22 mouse cellular contexts compared by ENCODE assay signal in the genomic region with DNA sequence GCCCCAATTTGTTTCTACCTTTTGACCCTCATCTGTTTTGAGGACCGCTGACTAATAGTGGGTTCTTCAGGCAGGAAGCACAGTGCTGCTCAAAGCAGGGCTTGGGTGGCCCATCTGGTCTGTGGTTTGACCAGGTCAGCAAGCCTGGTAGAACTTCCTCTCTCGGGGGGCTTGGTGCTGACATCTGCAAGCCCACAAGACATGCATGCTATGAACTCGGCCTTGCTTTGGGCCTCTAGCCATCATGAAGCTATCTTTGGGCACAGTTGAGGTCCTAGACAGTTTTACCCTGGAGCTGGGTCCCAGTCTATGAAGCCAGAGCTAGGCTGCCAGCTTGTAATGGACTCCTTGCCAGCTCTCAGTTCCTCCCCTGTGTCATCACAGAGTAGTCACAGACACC. TPM values are rescaled to one million over a fixed set of nuclear protein-coding genes. Genes with fewer than 3 reads are reported as not detected.
A peak's percentile ranks its signal among the peaks of the same experiment; 100 is the strongest.
DNase-seq lines count a peak whose midpoint lies in the region; ATAC-seq and TF ChIP-seq lines count a peak whose summit lies in the region.
"Had no signal": no experiment of that assay in that cellular context is flagged by ENCODE, and none has a peak within 500 bp of the region (broad histone marks: within the 10 kb centered on the region; RNA-seq: fewer than 3 reads in every experiment).

No protein-coding gene starts in this region.

- peaks cover under 1% of the 10 kb centered on the region; the same call in 1 of the 2 replicates for H3K4me1 ChIP-seq in heart, adult 2 months (ENCODE audit: control insufficient read depth, insufficient read depth, low read length)
- H3K4me1 ChIP-seq in heart, embryonic 11.5 days (ENCODE audit: control insufficient read depth, insufficient read depth, low read length), result peaks cover 3% of the 10 kb centered on the region; the same call in 1 of the 2 replicates
- H3K4me1 ChIP-seq in liver, postnatal 0 days (ENCODE audit: insufficient read depth), result no peaks in the 10 kb centered on the region
- peaks cover 57% of the 10 kb centered on the region for H3K4me1 ChIP-seq in bone marrow macrophage, adult 2 months (ENCODE audit: control insufficient read depth, insufficient read depth, low read length)
- no peaks in the 10 kb centered on the region; the same call in 1 of the 2 replicates for H3K4me1 ChIP-seq in hindbrain, embryonic 11.5 days (replicated peaks; ENCODE audit: control insufficient read depth, insufficient read depth, low read length)
- H3K4me1 ChIP-seq: embryonic facial prominence, embryonic 12.5 days; forebrain, embryonic 13.5 days; midbrain, embryonic 12.5 days had no signal

- 0 out of 2 replicates have a peak, but pooled peaks have one; percentile 54 for TF ChIP-seq EP300 in heart, adult 2 months (IDR thresholded peaks at IDR 0.05; ENCODE audit: insufficient read depth, low read depth, low read length)
- TF ChIP-seq EP300 in liver, postnatal 0 days (IDR thresholded peaks at IDR 0.05; ENCODE audit: low read depth), result no peak

- H3K27me3 ChIP-seq in heart, adult 2 months (ENCODE audit: control insufficient read depth, insufficient read depth, low read length), result no peaks in the 10 kb centered on the region
- no peaks in the 10 kb centered on the region for H3K27me3 ChIP-seq in heart, embryonic 11.5 days (ENCODE audit: control insufficient read depth, insufficient read depth, low read length)
- H3K27me3 ChIP-seq in liver, postnatal 0 days (ENCODE audit: insufficient read depth, low read length), result no peaks in the 10 kb centered on the region
- no peaks in the 10 kb centered on the region for H3K27me3 ChIP-seq in hindbrain, embryonic 11.5 days (ENCODE audit: control insufficient read depth, insufficient read depth, low read length)
- H3K27me3 ChIP-seq: embryonic facial prominence, embryonic 12.5 days; forebrain, embryonic 13.5 days; intestine, embryonic 15.5 days; liver, embryonic 12.5 days; midbrain, embryonic 12.5 days; neural tube, embryonic 13.5 days had no signal

- no peak for TF ChIP-seq CTCF in heart, adult 2 months (IDR thresholded peaks at IDR 0.05)
- TF ChIP-seq CTCF in liver, postnatal 0 days (IDR thresholded peaks at IDR 0.05; ENCODE audit: low read depth), result no peak
- no peak for TF ChIP-seq CTCF in bone marrow macrophage, adult 2 months (IDR thresholded peaks at IDR 0.05; ENCODE audit: low read depth, low read length)

- H3K4me2 ChIP-seq in heart, embryonic 11.5 days, result no peak overlapping the region
- H3K4me2 ChIP-seq in liver, postnatal 0 days (ENCODE audit: low read depth, low read length), result no peak overlapping the region
- H3K4me2 ChIP-seq in hindbrain, embryonic 11.5 days (replicated peaks; ENCODE audit: low read depth, low read length), result no peak overlapping the region
- H3K4me2 ChIP-seq: embryonic facial prominence, embryonic 12.5 days; forebrain, embryonic 13.5 days; intestine, embryonic 15.5 days; liver, embryonic 12.5 days; midbrain, embryonic 12.5 days; neural tube, embryonic 13.5 days had no signal

- WGBS in heart, adult 2 months, result 69% methylated on average over 3 of the region's 3 CpGs
- 77% methylated on average over 3 of the region's 3 CpGs for WGBS in heart, embryonic 11.5 days (ENCODE audit: insufficient replicate concordance)
- 41% methylated on average over 3 of the region's 3 CpGs for WGBS in liver, postnatal 0 days (ENCODE audit: insufficient replicate concordance)
- 82% methylated on average over 3 of the region's 3 CpGs for WGBS in hindbrain, embryonic 11.5 days

- intact Hi-C loops in heart, adult 2 months (cut with DNase I), result no loop called here
- intact Hi-C loops in gastrocnemius, postnatal 14 days (cut with DNase I; ENCODE audit: low total_unique reads), result loop anchor here (5.0 kb wide), 1 partner anchor 32 kb away; no protein-coding TSS in a partner anchor

- peak in 1 of 2 experiments; percentile 67 for DNase-seq in heart, adult 2 months
- peak; percentile 38 for DNase-seq in liver
- DNase-seq in liver, postnatal 0 days, result no peak
- DNase-seq in hindbrain, embryonic 11.5 days (ENCODE audit: low spot score), result no peak
- no peak for DNase-seq in gastrocnemius, postnatal 14 days
- DNase-seq: adrenal gland, postnatal 14 days; cerebellum, adult 8-10 months; heart, postnatal 36 days; retina, postnatal 1 day; thymus, postnatal 4 days had no signal

- ATAC-seq in heart, embryonic 11.5 days (replicated peaks; ENCODE audit: insufficient number of reproducible peaks, low FRiP score, low TSS enrichment), result no peak
- ATAC-seq in liver, postnatal 0 days, result no peak
- ATAC-seq in megakaryocyte progenitor cell, adult 5-6 weeks (replicated peaks; ENCODE audit: poor library complexity), result peak; percentile 76
- ATAC-seq in hindbrain, embryonic 11.5 days (ENCODE audit: low FRiP score), result no peak
- ATAC-seq: CD4-positive, CD25-positive, alpha-beta regulatory T cell, adult 4 months; forebrain, embryonic 13.5 days; intestine, embryonic 15.5 days; liver, embryonic 12.5 days had no signal

- H3K9ac ChIP-seq in heart, adult 2 months (ENCODE audit: low read depth, low read length), result no peak overlapping the region
- H3K9ac ChIP-seq in heart, embryonic 11.5 days (ENCODE audit: low read depth, low read length), result no peak overlapping the region
- H3K9ac ChIP-seq in liver, postnatal 0 days (replicated peaks), result no peak overlapping the region
- H3K9ac ChIP-seq in hindbrain, embryonic 11.5 days (ENCODE audit: low read depth, low read length), result no peak overlapping the region
- H3K9ac ChIP-seq: embryonic facial prominence, embryonic 12.5 days; forebrain, embryonic 13.5 days; intestine, embryonic 15.5 days; liver, embryonic 12.5 days; midbrain, embryonic 12.5 days; neural tube, embryonic 13.5 days had no signal

- no peak overlapping the region for H3K4me3 ChIP-seq in heart, adult 2 months
- no peak overlapping the region for H3K4me3 ChIP-seq in heart, embryonic 11.5 days (ENCODE audit: low read depth, low read length)
- no peak overlapping the region for H3K4me3 ChIP-seq in liver, postnatal 0 days (ENCODE audit: low read depth, low read length)
- no peak overlapping the region for H3K4me3 ChIP-seq in bone marrow macrophage, adult 2 months (ENCODE audit: insufficient read depth, low read length)
- H3K4me3 ChIP-seq in hindbrain, embryonic 11.5 days (ENCODE audit: low read depth, low read length), result no peak overlapping the region
- H3K4me3 ChIP-seq: embryonic facial prominence, embryonic 12.5 days; forebrain, embryonic 13.5 days; intestine, embryonic 15.5 days; liver, embryonic 12.5 days; midbrain, embryonic 12.5 days; neural tube, embryonic 13.5 days had no signal

- H3K9me3 ChIP-seq in heart, embryonic 11.5 days (replicated peaks; ENCODE audit: control insufficient read depth, low read length), result no peaks in the 10 kb centered on the region
- H3K9me3 ChIP-seq in liver, postnatal 0 days (ENCODE audit: low read length), result no peaks in the 10 kb centered on the region
- no peaks in the 10 kb centered on the region for H3K9me3 ChIP-seq in hindbrain, embryonic 11.5 days (ENCODE audit: control insufficient read depth, low read length)
- H3K9me3 ChIP-seq: embryonic facial prominence, embryonic 12.5 days; forebrain, embryonic 13.5 days; intestine, embryonic 15.5 days; liver, embryonic 12.5 days; midbrain, embryonic 12.5 days; neural tube, embryonic 13.5 days had no signal

- H3K27ac ChIP-seq in heart, adult 2 months, result no peak overlapping the region
- H3K27ac ChIP-seq in heart, embryonic 11.5 days (ENCODE audit: low read depth, low read length), result no peak overlapping the region
- no peak overlapping the region for H3K27ac ChIP-seq in liver, postnatal 0 days (ENCODE audit: low read depth)
- peak overlapping the region; percentile 93 for H3K27ac ChIP-seq in bone marrow macrophage, adult 2 months (ENCODE audit: insufficient read depth, low read depth, low read length)
- no peak overlapping the region for H3K27ac ChIP-seq in hindbrain, embryonic 11.5 days (ENCODE audit: low read depth, low read length)
- H3K27ac ChIP-seq: embryonic facial prominence, embryonic 12.5 days; forebrain, embryonic 13.5 days; intestine, embryonic 15.5 days; liver, embryonic 12.5 days; midbrain, embryonic 12.5 days; neural tube, embryonic 13.5 days had no signal

- no peak for TF ChIP-seq POLR2A in heart, adult 2 months (IDR thresholded peaks at IDR 0.05; ENCODE audit: insufficient read depth, low read depth, low read length)
- no peak for TF ChIP-seq POLR2A in bone marrow macrophage, adult 2 months (IDR thresholded peaks at IDR 0.05; ENCODE audit: borderline replicate concordance, low read depth, low read length)

- no peaks in the 10 kb centered on the region for H3K79me2 ChIP-seq in heart, adult 2 months (replicated peaks; ENCODE audit: control insufficient read depth, insufficient read depth, low read length)

- no peaks in the 10 kb centered on the region for H3K36me3 ChIP-seq in heart, adult 2 months (ENCODE audit: control insufficient read depth, insufficient read depth, low read length)
- no peaks in the 10 kb centered on the region for H3K36me3 ChIP-seq in heart, embryonic 11.5 days (ENCODE audit: control insufficient read depth, insufficient read depth, low read length)
- H3K36me3 ChIP-seq in liver, postnatal 0 days (replicated peaks; ENCODE audit: insufficient read depth, low read length), result no peaks in the 10 kb centered on the region
- H3K36me3 ChIP-seq in hindbrain, embryonic 11.5 days (ENCODE audit: control insufficient read depth, insufficient read depth, low read length), result no peaks in the 10 kb centered on the region
- H3K36me3 ChIP-seq: embryonic facial prominence, embryonic 12.5 days; intestine, embryonic 15.5 days; liver, embryonic 12.5 days; midbrain, embryonic 12.5 days; neural tube, embryonic 13.5 days had no signal

RNA-seq across cellular contexts. Expression of a gene that starts 36.2 kb away (rescaled TPM):
- 10 to 100 TPM in 1 of 2 experiments, 1 to 10 TPM in 1; 8.5 to 10.1 TPM for total RNA-seq in heart, adult 2 months (2021)
- 11.7 and 14.4 TPM in 2 replicates for polyA plus RNA-seq in heart, adult 2 months (2012; rRNA removed)
- polyA plus RNA-seq in heart, embryonic 11.5 days (2014; fragmentation: Nextera tagmentation; extraction: Ambion mirVana), result 0.36 and 0.39 TPM in 2 replicates
- 0.68 and 0.73 TPM in 2 replicates for polyA plus RNA-seq in liver, postnatal 0 days (2015; fragmentation: Nextera tagmentation; extraction: Ambion mirVana)
- 7.2 and 8.6 TPM in 2 replicates for polyA plus RNA-seq in bone marrow macrophage, adult 2 months (2012; ENCODE audit: insufficient read depth, insufficient read length, missing spikeins)
- 0.07 and 0.10 TPM in 2 replicates for total RNA-seq in megakaryocyte progenitor cell, adult 5-6 weeks (2015)
- total RNA-seq in megakaryocyte progenitor cell, adult 5-6 weeks (2017), result 0.10 and 0.12 TPM in 2 replicates
- 2.1 and 2.4 TPM in 2 replicates for polyA plus RNA-seq in hindbrain, embryonic 11.5 days (2014; fragmentation: Nextera tagmentation; extraction: Ambion mirVana)
- 1 to 10 TPM; 6.4 to 7.5 TPM for total RNA-seq in gastrocnemius, postnatal 14 days (2021)

RNA-seq across cellular contexts. Expression of a gene that starts 48.0 kb away (rescaled TPM):
- total RNA-seq in heart, adult 2 months (2021), result 1 to 10 TPM; 3.3 to 3.4 TPM
- 3.5 and 5.1 TPM in 2 replicates for polyA plus RNA-seq in heart, adult 2 months (2012; rRNA removed)
- 1.4 and 1.5 TPM in 2 replicates for polyA plus RNA-seq in heart, embryonic 11.5 days (2014; fragmentation: Nextera tagmentation; extraction: Ambion mirVana)
- 0.55 and 0.66 TPM in 2 replicates for polyA plus RNA-seq in liver, postnatal 0 days (2015; fragmentation: Nextera tagmentation; extraction: Ambion mirVana)
- polyA plus RNA-seq in bone marrow macrophage, adult 2 months (2012; ENCODE audit: insufficient read depth, insufficient read length, missing spikeins), result 0.61 and 0.78 TPM in 2 replicates
- 0.07 TPM in 1 of 2 replicates, not detected in the other for total RNA-seq in megakaryocyte progenitor cell, adult 5-6 weeks (2015)
- total RNA-seq in megakaryocyte progenitor cell, adult 5-6 weeks (2017), result not detected in 2 replicates
- polyA plus RNA-seq in hindbrain, embryonic 11.5 days (2014; fragmentation: Nextera tagmentation; extraction: Ambion mirVana), result 0.63 and 0.73 TPM in 2 replicates
- 10 to 100 TPM; 38.7 to 43.2 TPM for total RNA-seq in gastrocnemius, postnatal 14 days (2021)

RNA-seq across cellular contexts. Expression of a gene that starts 55.2 kb away (rescaled TPM):
- not detected for total RNA-seq in heart, adult 2 months (2021)
- not detected in 2 replicates for polyA plus RNA-seq in heart, adult 2 months (2012; rRNA removed)
- polyA plus RNA-seq in heart, embryonic 11.5 days (2014; fragmentation: Nextera tagmentation; extraction: Ambion mirVana), result not detected in 2 replicates
- not detected in 2 replicates for polyA plus RNA-seq in liver, postnatal 0 days (2015; fragmentation: Nextera tagmentation; extraction: Ambion mirVana)
- not detected in 2 replicates for polyA plus RNA-seq in bone marrow macrophage, adult 2 months (2012; ENCODE audit: insufficient read depth, insufficient read length, missing spikeins)
- not detected in 2 replicates for total RNA-seq in megakaryocyte progenitor cell, adult 5-6 weeks (2015)
- not detected in 2 replicates for total RNA-seq in megakaryocyte progenitor cell, adult 5-6 weeks (2017)
- not detected in 2 replicates for polyA plus RNA-seq in hindbrain, embryonic 11.5 days (2014; fragmentation: Nextera tagmentation; extraction: Ambion mirVana)
- under 1 TPM in 1 of 2 experiments, not detected in 1; 0.31 TPM for total RNA-seq in gastrocnemius, postnatal 14 days (2021)
- total RNA-seq: adrenal gland, postnatal 14 days; layer of hippocampus, postnatal 14 days had no signal
- polyA plus RNA-seq: CD4-positive, CD25-positive, alpha-beta regulatory T cell, adult 4 months; embryonic facial prominence, embryonic 12.5 days; forebrain, embryonic 13.5 days; intestine, embryonic 15.5 days; liver, embryonic 12.5 days; midbrain, embryonic 12.5 days; neural tube, embryonic 13.5 days; stomach, embryonic 14.5 days had no signal
